Mouse (Mus musculus) CH12.LX (cell line): ENCODE measurements at regions not wholly inside any gene's neighbourhood (a gene's known extent, or its start where the extent isn't known, plus 50 kb on each side); places are given as distances from the start of the nearest gene placed in this dataset.

Source experiments
- CHD1 ChIP-seq: IDR thresholded peaks from 2 replicates; pipeline ENCODE4 v1.6.1; 2012; ENCODE audit warnings: low read depth, low read length, improper control_type of control experiment, inconsistent platforms
- CTCF ChIP-seq, 2 experiments: IDR thresholded peaks in 1 of 2; conservative IDR thresholded peaks in 1 of 2; 2 replicates each; pipeline ENCODE4 v1.5.1; 2011 to 2012; ENCODE audit warnings: low read depth in 2 of 2, low read length in 2 of 2, improper control_type of control experiment in 1 of 2, inconsistent platforms in 1 of 2, mild to moderate bottlenecking in 1 of 2, moderate library complexity in 1 of 2
- EP300 ChIP-seq: IDR thresholded peaks from 2 replicates; pipeline ENCODE4 v1.6.1; 2011; ENCODE audit warnings: low read length, improper control_type of control experiment
- GABPA ChIP-seq: IDR thresholded peaks from 2 replicates; pipeline ENCODE4 v1.6.1; 2012; ENCODE audit warnings: low read depth, low read length, improper control_type of control experiment, inconsistent platforms; ENCODE audit not compliant: insufficient replicate concordance
- HCFC1 ChIP-seq: IDR thresholded peaks from 2 replicates; pipeline ENCODE4 v1.6.1; 2012; ENCODE audit warnings: low read depth, mild to moderate bottlenecking, inconsistent platforms, low read length, improper control_type of control experiment
- NELFE ChIP-seq: IDR thresholded peaks from 2 replicates; pipeline ENCODE4 v1.6.1; 2011; ENCODE audit warnings: low read depth, low read length, improper control_type of control experiment
- POLR2AphosphoS2 ChIP-seq: IDR thresholded peaks from 2 replicates; pipeline ENCODE4 v1.6.1; 2011; ENCODE audit warnings: low read depth, low read length, improper control_type of control experiment
- TBP ChIP-seq: conservative IDR thresholded peaks from 2 replicates; pipeline ENCODE4 v1.6.1; 2011; ENCODE audit warnings: low read depth, low read length, improper control_type of control experiment
- UBTF ChIP-seq: IDR thresholded peaks from 2 replicates; pipeline ENCODE4 v1.6.1; 2012; ENCODE audit warnings: low read depth, mild to moderate bottlenecking, inconsistent platforms, low read length, improper control_type of control experiment, moderate library complexity
- ZKSCAN1 ChIP-seq: IDR thresholded peaks from 2 replicates; pipeline ENCODE4 v1.6.1; 2012; ENCODE audit warnings: low read depth, inconsistent platforms, low read length, improper control_type of control experiment, borderline replicate concordance
- ZNF384 ChIP-seq: IDR thresholded peaks from 2 replicates; pipeline ENCODE4 v1.6.1; 2012; ENCODE audit warnings: low read depth, low read length, improper control_type of control experiment, inconsistent platforms

DNA sequence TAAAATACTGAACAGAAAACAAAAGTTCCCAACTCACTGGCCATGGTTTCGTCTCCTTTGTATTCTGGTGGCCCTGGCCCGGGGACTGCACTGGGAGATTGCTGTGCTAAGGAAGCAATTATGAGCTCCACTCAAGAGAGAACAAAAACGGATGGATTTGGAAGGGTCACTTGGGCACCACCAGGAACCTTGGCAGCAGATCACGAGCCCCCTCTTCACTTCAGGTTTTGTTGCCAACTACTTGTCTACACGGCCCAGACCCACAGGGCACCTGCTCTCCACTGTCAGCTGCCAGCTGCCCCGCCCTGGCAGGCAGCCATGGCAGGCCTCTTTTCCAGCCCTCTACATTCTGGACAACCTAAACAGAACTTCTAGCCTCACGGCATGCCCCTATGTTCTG is 199.8 kb upstream of the Klf14 start:
- TF ChIP-seq EP300, result no peak
- TF ChIP-seq CTCF (conservative IDR thresholded peaks at IDR 0.05 in 1 of 2, IDR thresholded peaks at IDR 0.05 in 1 of 2; ENCODE audit: low read depth in 2 of 2, low read length in 2 of 2), result no peak
- TF ChIP-seq ZKSCAN1, result no peak
- no peak for TF ChIP-seq UBTF
- TF ChIP-seq POLR2AphosphoS2, result no peak
- TF ChIP-seq ZNF384, result no peak
- no peak for TF ChIP-seq HCFC1
- TF ChIP-seq GABPA, result no peak
- TF ChIP-seq NELFE, result no peak
- no peak for TF ChIP-seq CHD1
- no peak for TF ChIP-seq TBP
